Mouse (Mus musculus) G1E (cell line): ENCODE results near the gene Prrg4.
"Not testable (repeated sequence)": the region's sequence is repeated elsewhere in the genome, so short reads cannot be mapped to it uniquely, and the experiment has no call there.

Source experiments
- CTCF ChIP-seq: IDR thresholded peaks from 2 replicates; pipeline ENCODE4 v1.5.1; 2012; ENCODE audit warnings: low read depth, low read length, inconsistent platforms, mixed read lengths
- GATA1 ChIP-seq: IDR thresholded peaks from 2 replicates; pipeline ENCODE4 v1.6.1; 2012; ENCODE audit warnings: borderline replicate concordance, low read length, inconsistent platforms, mixed read lengths
- POLR2AphosphoS5 ChIP-seq: IDR thresholded peaks from 2 replicates; pipeline ENCODE4 v1.6.1; 2012; ENCODE audit warnings: low read depth, low read length, inconsistent platforms; ENCODE audit not compliant: insufficient replicate concordance

GRCm38 (mm10) chr2:104887331-104887730 is 37.7 kb upstream of the Prrg4 start:
- not testable (repeated sequence) for TF ChIP-seq CTCF, GATA1, POLR2AphosphoS5
